Mouse (Mus musculus): ENCODE results near the gene Troap. TPM values are rescaled to one million over a fixed set of nuclear protein-coding genes. Genes with fewer than 3 reads are reported as not detected.

Gene Troap
- polyA plus RNA-seq, 1 experiment, result 5.9 TPM

DNA sequence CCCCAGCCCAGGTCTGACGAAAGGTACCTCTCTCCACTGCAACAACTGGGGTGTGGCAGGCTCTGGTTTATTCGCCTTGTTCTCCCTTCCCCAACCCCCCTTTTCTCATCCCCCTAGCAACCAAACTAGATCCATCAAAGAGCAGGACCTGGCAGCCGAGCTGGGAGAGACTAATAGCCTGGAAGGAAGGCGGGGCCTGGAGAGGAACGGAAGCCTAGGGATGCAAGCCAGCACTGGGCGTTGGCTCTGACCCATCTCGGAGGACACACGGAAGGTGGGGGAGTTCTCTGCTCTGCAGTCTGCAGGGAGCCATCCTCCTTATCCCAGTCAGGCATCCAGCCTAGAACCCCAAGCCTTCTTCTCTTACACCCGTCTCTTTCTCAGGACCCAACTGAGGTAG lies 21.0 kb upstream of the Troap start:
- 80% methylated on average over 9 of the region's 9 CpGs for WGBS
- H3K27me3 ChIP-seq (ENCODE audit: control insufficient read depth, insufficient read depth, low read length), result peaks cover 12% of the 10 kb centered on the region; the same call in 1 of the 2 replicates

GRCm38 (mm10) chr15:99055040-99055439 lies 19.3 kb upstream of the Troap start, which contains the start of gene Prph:
Gene Prph (plus strand): TSS chr15:99055174.
- H3K4me3 ChIP-seq (ENCODE audit: extremely low read depth, insufficient read depth, insufficient read length), result no peak within 1 kb of the TSS; the same call in 1 of the 2 replicates
- no peak for DNase-seq (ENCODE audit: low read depth in 1 of 2, low spot score in 2 of 2)
- peaks cover 12% of the 10 kb centered on the region; the same call in 1 of the 2 replicates for H3K27me3 ChIP-seq (ENCODE audit: control insufficient read depth, insufficient read depth, low read length)
- TF ChIP-seq CTCF (IDR thresholded peaks at IDR 0.05; ENCODE audit: extremely low read depth, insufficient read depth, insufficient read length, insufficient replicate concordance) (no peak), POLR2A (IDR thresholded peaks at IDR 0.05; ENCODE audit: low read depth, low read length) (no peak)
- H3K36me3 ChIP-seq (ENCODE audit: control insufficient read depth, insufficient read depth, low read length), result no peaks in the 10 kb centered on the region
- peaks cover 8% of the 10 kb centered on the region for H3K4me1 ChIP-seq (ENCODE audit: control insufficient read depth, insufficient read depth, insufficient read length)
- H3K27ac ChIP-seq (ENCODE audit: insufficient read depth, low read length), result no peak within 1 kb of the TSS
- WGBS, result 10% methylated on average over 27 of the region's 30 CpGs

More for the DNA sequence above, 21.0 kb upstream of the Troap start:
- Histone ChIP-seq H3K27ac (ENCODE audit: insufficient read depth, low read length) (no peak overlapping the region), H3K4me3 (ENCODE audit: extremely low read depth, insufficient read depth, insufficient read length) (no peak overlapping the region), H3K36me3 (ENCODE audit: control insufficient read depth, insufficient read depth, low read length) (no peaks in the 10 kb centered on the region), H3K4me1 (ENCODE audit: control insufficient read depth, insufficient read depth, insufficient read length) (peaks cover 8% of the 10 kb centered on the region)
- no peak for DNase-seq (ENCODE audit: low read depth in 1 of 2, low spot score in 2 of 2)
- TF ChIP-seq CTCF (IDR thresholded peaks at IDR 0.05; ENCODE audit: extremely low read depth, insufficient read depth, insufficient read length, insufficient replicate concordance), result no peak
- no peak for TF ChIP-seq POLR2A (IDR thresholded peaks at IDR 0.05; ENCODE audit: low read depth, low read length)

DNA sequence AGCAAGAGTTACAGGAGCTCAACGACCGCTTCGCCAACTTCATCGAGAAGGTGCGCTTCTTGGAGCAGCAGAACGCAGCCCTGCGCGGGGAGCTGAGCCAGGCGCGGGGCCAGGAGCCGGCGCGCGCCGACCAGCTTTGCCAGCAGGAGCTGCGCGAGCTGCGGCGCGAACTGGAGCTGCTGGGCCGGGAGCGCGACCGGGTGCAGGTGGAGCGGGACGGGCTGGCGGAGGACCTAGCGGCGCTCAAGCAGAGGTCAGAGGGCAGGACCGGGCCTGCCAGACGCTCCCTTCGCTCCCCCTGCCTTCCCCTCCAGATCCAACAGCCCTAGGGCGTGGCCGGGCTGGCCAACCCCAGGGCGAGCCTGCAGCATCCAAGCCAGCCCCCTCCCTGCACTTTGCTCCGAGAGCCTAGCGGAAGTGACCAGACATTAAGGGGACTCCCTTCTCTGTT lies 18.8 kb upstream of the Troap start:
- TF ChIP-seq POLR2A (IDR thresholded peaks at IDR 0.05; ENCODE audit: low read depth, low read length) (no peak), CTCF (IDR thresholded peaks at IDR 0.05; ENCODE audit: extremely low read depth, insufficient read depth, insufficient read length, insufficient replicate concordance) (no peak)
- no peaks in the 10 kb centered on the region for H3K36me3 ChIP-seq (ENCODE audit: control insufficient read depth, insufficient read depth, low read length)
- H3K4me3 ChIP-seq (ENCODE audit: extremely low read depth, insufficient read depth, insufficient read length), result no peak overlapping the region; the same call in 1 of the 2 replicates
- WGBS, result 1% methylated on average over 36 of the region's 37 CpGs
- H3K27ac ChIP-seq (ENCODE audit: insufficient read depth, low read length), result no peak overlapping the region
- no peak for DNase-seq (ENCODE audit: low read depth in 1 of 2, low spot score in 2 of 2)
- peaks cover 12% of the 10 kb centered on the region; the same call in 1 of the 2 replicates for H3K27me3 ChIP-seq (ENCODE audit: control insufficient read depth, insufficient read depth, low read length)
- peaks cover 8% of the 10 kb centered on the region for H3K4me1 ChIP-seq (ENCODE audit: control insufficient read depth, insufficient read depth, insufficient read length)

- TF ChIP-seq CTCF (IDR thresholded peaks at IDR 0.05; ENCODE audit: extremely low read depth, insufficient read depth, insufficient read length, insufficient replicate concordance), result peak; percentile 16; the same call in 1 of the 2 replicates
- no peak for TF ChIP-seq POLR2A (IDR thresholded peaks at IDR 0.05; ENCODE audit: low read depth, low read length)
- no peak overlapping the region for H3K27ac ChIP-seq (ENCODE audit: insufficient read depth, low read length)
- H3K4me3 ChIP-seq (ENCODE audit: extremely low read depth, insufficient read depth, insufficient read length), result no peak overlapping the region
- peak in 1 of 2 experiments; percentile 25 for DNase-seq (ENCODE audit: low read depth in 1 of 2, low spot score in 2 of 2)
- H3K27me3 ChIP-seq (ENCODE audit: control insufficient read depth, insufficient read depth, low read length), result peaks cover 12% of the 10 kb centered on the region; the same call in 1 of the 2 replicates
- 16% methylated on average over 14 of the region's 14 CpGs for WGBS
- peaks cover 6% of the 10 kb centered on the region for H3K4me1 ChIP-seq (ENCODE audit: control insufficient read depth, insufficient read depth, insufficient read length)
- no peaks in the 10 kb centered on the region for H3K36me3 ChIP-seq (ENCODE audit: control insufficient read depth, insufficient read depth, low read length)
Measured at GRCm38 (mm10) chr15:99056332-99056731, 18.0 kb upstream of the Troap start.

- no peaks in the 10 kb centered on the region for H3K36me3 ChIP-seq (ENCODE audit: control insufficient read depth, insufficient read depth, low read length)
- no peak for DNase-seq (ENCODE audit: low read depth in 1 of 2, low spot score in 2 of 2)
- no peaks in the 10 kb centered on the region for H3K4me1 ChIP-seq (ENCODE audit: control insufficient read depth, insufficient read depth, insufficient read length)
- no peak for TF ChIP-seq CTCF (IDR thresholded peaks at IDR 0.05; ENCODE audit: extremely low read depth, insufficient read depth, insufficient read length, insufficient replicate concordance)
- H3K4me3 ChIP-seq (ENCODE audit: extremely low read depth, insufficient read depth, insufficient read length), result no peak overlapping the region
- no peak overlapping the region for H3K27ac ChIP-seq (ENCODE audit: insufficient read depth, low read length)
- H3K27me3 ChIP-seq (ENCODE audit: control insufficient read depth, insufficient read depth, low read length), result no peaks in the 10 kb centered on the region
- WGBS, result 57% methylated on average over 12 of the region's 12 CpGs
Measured at GRCm38 (mm10) chr15:99065557-99066165, 8.7 kb upstream of the Troap start.

DNA sequence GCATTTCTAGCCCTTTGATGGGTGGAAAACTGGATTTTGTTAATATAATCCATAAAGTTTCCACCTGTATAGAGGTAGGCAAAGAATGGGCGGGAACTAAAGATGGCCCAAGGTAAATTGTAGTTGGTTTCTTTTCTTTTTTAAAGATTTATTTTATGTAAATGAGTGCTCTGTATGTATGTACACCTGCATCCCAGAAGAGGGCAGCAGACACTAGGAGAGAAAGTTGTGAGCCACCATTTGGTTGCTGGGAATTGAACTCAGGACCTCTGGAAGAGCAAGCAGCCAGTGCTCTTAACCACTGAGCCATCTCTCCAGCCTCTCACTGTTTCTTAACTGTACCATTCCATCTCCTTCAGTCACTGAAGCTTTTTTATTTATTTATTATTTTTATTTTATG lies 2.4 kb upstream of the Troap start:
- Histone ChIP-seq H3K27ac (ENCODE audit: insufficient read depth, low read length) (no peak overlapping the region), H3K27me3 (ENCODE audit: control insufficient read depth, insufficient read depth, low read length) (no peaks in the 10 kb centered on the region), H3K36me3 (ENCODE audit: control insufficient read depth, insufficient read depth, low read length) (no peaks in the 10 kb centered on the region), H3K4me1 (ENCODE audit: control insufficient read depth, insufficient read depth, insufficient read length) (peaks cover 6% of the 10 kb centered on the region), H3K4me3 (ENCODE audit: extremely low read depth, insufficient read depth, insufficient read length) (no peak overlapping the region)
- TF ChIP-seq CTCF (IDR thresholded peaks at IDR 0.05; ENCODE audit: extremely low read depth, insufficient read depth, insufficient read length, insufficient replicate concordance) (no peak), POLR2A (IDR thresholded peaks at IDR 0.05; ENCODE audit: low read depth, low read length) (no peak)
- no peak for DNase-seq (ENCODE audit: low read depth in 1 of 2, low spot score in 2 of 2)
- 84% methylated on average over 1 of the region's 1 CpGs for WGBS

Data from spleen, adult 2 months (tissue).